Mouse (Mus musculus) ES-Bruce4 (cell line): ENCODE data around the gene Dtx2.

ENCODE experiments used
- CTCF ChIP-seq: IDR thresholded peaks from one replicate; pipeline ENCODE4 v1.8.1; 2011; ENCODE audit warnings: low read depth, low read length
- EP300 ChIP-seq: IDR thresholded peaks from 2 replicates; pipeline ENCODE4 v1.6.1; 2011; ENCODE audit warnings: low read depth, low read length; ENCODE audit not compliant: insufficient read depth
- POLR2A ChIP-seq: IDR thresholded peaks from one replicate; pipeline ENCODE4 v1.8.1; 2011; ENCODE audit warnings: low read length; ENCODE audit not compliant: insufficient read depth

DNA sequence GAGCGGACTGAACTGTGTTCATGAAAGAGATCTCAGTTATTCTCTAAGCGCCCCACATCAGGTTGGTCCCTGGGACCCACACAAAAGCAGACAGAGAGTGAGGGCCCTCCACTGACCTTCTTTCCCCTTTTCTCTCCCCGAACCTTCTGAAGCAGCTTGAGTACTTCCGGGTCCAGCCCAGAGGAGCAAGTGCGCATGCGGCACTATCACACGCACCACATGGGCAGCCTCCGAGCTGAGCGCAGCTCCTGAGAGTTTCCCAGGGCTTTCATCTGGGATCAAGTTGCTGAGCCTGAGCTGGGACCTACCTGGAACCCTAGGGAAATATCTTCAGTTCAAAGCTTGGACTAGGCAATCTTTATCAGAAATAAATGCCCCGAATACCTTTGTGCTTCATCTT is 69.3 kb downstream of the Dtx2 start:
- TF ChIP-seq CTCF (no peak), POLR2A (no peak), EP300 (no peak)
